Mouse (Mus musculus): ENCODE data around the gene Igdcc4.
A peak's percentile ranks its signal among the peaks of the same experiment; 100 is the strongest.

The Igdcc4 gene

DNA sequence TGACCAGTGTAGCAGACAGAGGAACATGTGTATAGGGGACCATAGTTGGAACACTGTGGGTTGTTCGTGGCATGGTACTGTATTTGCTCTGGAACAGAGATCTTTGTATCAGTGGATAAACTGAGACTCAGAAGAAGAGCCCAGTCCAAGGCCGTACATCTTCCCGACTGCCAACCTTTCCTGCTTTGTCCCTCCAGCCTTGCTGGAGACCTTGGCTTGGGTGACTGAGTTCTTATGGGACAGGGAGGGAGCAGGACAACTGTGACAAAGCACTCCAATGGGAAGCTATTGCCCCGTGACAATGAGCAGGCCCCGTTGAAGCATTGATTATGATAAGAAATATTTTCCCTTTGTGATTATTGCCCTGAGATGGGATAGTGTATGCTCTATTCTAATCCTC lies 10.4 kb downstream of the Igdcc4 start:
- DNase-seq (ENCODE audit: low spot score) = no peak

DNA sequence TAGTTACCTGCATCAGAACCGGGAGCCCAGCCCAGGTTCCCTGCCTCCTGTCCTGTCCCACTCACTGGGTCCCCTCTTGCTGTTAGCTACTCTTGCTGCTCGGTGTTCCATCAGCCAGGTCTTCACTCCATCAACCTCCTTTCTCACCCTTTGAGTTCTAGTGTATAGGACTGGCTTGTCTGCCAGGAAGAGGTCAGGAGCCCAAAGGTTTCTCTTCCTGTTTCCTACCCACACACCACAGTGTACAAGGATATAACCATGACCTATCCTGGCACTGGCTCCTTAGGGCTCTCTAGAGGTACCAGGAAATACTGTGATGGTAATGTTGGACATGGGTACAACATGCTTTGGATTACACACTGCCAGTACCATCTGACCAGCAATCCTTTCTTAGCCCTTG lies 12.4 kb downstream of the Igdcc4 start:
- DNase-seq (ENCODE audit: low spot score) = no peak

DNA sequence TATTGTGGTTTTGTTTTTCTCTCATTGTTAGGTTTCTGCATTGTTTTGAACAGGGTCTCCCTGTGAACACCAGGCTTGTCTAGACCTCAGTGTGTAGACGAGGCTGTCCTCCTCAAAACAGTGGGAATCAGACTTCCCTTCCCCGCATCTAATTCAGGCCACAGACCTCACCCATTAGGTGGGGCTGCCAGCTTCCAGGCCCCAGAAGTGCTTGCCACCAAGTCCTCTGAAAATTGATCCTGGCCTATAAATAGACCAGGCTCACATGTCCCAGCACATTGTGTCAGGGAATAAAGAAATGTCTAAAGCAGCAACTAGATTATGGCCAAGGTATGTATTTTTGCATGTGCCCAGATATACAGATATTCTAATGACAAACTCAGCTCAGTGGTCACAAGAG lies 14.6 kb downstream of the Igdcc4 start:
- no peak for DNase-seq (ENCODE audit: low spot score)

DNA sequence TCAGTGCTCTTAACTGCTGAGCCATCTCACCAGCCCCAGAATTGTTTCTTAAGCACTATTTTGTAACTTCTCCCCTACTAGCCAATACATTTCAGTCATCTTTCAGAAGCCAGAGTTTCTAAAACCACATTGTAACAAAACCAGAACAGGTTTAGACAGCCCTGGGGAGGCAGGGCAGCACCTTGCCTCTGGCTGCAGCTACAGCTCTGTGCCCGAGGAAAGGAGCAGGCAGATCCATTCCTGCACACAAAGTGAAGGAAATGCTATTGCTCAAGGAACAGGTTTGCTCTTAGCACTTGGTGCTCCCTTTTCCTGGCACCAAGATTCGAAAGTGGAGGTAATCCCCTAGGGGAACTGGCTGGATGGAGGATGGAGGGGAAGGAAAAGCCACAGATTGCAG lies 16.2 kb downstream of the Igdcc4 start:
- DNase-seq (ENCODE audit: low spot score) = no peak

DNA sequence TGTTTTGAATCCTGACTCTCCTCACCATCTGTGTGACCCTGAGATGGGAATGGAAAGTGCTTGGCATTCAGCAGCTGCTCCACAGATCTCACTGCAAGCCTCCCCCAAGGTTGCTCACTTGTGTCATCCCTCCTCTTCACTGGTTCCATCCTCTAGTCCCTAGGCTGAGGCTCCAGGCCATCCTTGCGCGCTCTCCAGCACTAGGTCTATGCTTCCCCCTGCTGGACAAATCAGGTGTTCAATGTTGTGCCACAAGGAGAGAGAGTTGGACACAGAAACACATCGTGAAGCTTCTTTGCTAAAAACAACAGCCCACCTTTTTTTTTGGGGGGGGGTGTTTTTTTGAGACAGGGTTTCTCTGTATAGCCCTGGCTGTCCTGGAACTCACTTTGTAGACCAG lies 19.6 kb downstream of the Igdcc4 start:
- peak; percentile 71 for DNase-seq (ENCODE audit: low spot score)

DNA sequence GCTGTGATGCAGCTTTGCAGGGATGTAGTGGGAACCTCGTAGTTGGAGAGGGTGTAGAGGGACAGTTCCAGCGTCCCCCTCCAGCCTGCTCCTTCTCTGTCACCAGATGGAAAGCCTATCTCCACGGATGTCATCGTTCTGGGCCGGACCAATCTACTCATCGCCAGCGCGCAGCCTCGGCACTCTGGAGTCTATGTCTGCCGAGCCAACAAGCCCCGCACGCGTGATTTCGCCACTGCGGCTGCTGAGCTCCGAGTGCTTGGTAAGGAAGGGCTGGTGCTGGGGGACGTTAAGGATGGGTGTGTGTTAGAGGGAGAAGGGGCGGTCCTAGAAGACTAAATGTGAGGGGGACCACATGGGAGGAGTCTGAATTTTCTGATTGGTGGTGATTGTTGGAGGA lies 21.3 kb downstream of the Igdcc4 start:
- DNase-seq (ENCODE audit: low spot score) = peak; percentile 51

DNA sequence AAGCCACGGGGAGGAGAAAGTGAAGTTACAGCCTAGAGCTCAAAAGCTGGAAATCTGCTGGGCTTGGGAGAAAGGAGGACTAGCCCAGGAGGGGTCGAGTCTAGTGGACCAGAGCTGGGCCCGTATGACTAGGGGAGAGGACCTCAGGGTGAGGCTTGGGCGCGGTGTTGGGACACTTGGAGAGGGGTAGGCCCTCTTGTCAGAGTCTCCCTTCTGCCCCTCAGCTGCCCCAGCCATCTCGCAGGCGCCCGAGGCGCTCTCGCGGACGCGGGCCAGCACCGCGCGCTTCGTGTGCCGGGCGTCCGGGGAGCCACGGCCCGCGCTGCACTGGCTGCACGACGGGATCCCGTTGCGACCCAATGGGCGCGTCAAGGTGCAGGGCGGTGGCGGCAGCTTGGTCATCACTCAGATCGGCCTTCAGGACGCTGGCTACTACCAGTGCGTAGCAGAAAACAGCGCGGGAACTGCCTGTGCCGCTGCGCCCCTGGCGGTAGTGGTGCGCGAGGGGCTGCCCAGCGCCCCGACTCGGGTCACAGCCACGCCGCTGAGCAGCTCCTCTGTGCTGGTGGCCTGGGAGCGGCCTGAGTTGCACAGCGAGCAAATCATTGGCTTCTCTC lies 22.4 kb downstream of the Igdcc4 start:
- no peak for DNase-seq (ENCODE audit: low spot score)

DNA sequence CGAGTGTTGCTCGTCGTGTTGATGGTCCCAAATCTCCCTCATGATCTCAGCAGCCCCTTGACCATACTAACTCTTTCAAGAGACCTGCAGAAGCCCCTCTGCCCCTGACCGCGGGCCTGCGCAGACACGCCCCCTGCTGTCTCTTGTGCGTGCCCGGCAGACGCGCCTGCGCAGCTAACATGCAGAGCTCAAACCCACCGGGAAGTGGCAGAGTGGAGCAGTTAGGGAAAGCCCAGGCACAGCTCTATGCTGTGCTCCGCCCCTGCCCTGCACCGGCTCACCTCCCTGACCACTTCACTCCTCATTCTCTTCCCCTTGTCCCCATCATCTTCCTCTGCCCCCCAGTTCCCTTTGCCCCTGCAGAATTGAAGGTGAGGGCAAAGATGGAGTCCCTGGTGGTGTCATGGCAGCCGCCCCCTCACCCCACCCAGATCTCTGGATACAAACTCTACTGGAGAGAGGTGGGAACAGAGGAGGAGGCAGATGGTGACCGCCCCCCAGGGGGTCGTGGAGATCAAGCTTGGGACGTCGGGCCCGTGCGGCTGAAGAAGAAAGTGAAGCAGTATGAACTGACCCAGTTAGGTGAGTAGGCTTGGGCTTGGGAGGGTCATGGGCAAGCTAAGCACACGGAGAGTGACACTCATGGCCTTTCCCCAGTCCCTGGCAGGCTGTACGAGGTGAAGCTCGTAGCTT lies 27.0 kb downstream of the Igdcc4 start:
- DNase-seq (ENCODE audit: low spot score) = no peak

DNA sequence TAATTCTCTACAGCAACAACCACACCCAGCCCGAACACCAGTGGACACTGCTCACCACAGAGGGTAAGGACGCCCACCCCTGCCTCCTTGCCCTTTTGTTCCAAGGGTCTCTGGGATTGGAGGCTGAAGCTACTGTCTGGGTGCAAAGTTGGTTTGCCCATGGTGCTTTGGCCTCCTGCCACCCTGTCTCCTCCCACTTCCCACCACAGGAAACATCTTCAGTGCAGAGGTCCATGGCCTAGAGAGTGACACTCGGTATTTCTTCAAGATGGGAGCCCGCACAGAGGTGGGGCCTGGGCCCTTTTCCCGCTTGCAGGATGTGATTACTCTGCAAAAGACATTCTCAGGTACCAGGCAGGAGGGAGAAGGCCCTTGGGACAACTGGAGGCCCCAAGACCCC lies 30.4 kb downstream of the Igdcc4 start:
- DNase-seq (ENCODE audit: low spot score) = no peak

DNA sequence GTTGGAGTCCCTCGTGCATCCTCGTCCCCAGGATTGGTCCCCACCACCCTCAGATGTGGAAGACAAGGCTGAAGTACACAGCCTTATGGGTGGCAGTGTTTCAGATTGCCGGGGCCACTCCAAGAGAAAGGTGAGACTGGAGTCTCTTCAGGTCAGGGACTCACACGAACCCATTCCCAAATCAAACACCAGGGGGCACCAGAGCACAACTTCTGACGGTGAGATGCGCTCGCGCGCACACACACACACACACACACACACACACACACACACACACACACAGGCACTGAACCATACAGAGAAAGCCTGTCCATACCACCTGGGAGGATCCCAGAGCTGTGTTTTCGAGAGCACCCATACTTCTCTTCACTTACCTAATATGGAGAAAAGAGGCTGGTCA lies 32.5 kb downstream of the Igdcc4 start:
- DNase-seq (ENCODE audit: low spot score) = peak; percentile 32

DNA sequence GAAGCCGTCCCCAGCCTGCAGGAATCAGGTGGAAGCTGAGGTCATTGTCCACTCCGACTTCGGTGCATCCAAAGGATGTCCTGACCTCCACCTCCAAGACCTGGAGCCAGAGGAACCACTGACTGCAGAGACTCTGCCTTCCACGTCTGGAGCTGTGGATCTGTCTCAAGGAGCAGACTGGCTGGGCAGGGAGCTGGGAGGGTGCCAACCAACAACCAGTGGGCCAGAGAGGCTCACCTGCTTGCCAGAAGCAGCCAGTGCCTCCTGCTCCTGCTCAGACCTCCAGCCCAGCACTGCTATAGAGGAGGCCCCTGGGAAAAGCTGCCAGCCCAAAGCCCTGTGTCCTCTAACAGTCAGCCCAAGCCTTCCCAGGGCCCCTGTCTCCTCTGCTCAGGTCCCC lies 33.8 kb downstream of the Igdcc4 start:
- DNase-seq (ENCODE audit: low spot score) = no peak

DNA sequence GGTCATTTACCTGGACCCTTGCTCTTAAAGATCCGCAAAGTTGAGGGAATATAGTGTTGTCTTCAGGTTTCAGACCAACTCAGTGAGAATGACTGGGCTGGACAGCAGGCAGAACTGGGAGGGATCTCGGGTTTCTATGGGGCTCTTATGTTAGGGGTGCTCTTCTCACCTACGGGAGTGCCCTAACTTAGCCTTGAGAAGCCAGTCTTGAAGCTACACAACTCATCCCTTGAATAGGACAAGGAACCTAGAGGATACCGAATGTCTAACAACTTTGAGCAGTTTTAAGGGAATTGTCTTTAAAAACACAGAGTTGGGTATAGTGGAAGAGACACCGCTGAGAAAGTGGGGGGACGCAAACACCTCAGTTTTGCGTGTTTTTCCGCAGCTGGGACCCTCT lies 39.2 kb downstream of the Igdcc4 start:
- DNase-seq (ENCODE audit: low spot score) = no peak

DNA sequence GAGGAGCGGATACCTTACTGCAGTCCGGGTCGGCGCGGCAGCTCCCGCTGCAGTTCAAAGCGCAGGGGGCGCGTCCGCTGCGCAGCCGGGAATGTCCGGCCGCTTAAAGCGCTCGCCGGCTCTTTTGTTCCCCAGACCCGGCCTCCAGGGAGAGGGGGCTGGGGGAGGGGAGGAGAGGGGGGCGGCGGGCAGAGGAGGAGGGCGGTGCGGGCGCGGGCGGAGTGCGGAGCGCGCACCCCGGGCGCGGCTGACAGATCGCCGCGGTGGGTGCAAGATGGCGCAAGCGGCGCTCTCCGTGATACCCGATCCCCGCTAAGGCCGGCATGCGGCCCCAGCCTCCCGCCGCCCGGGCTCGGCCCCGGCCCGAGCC lies 39.6 kb downstream of the Igdcc4 start, which contains the start of gene Igdcc3:
Gene Igdcc3, plus strand, starts transcription at position 254 of the 370 bp plus-strand sequence.
- DNase-seq (ENCODE audit: low spot score) = no peak

DNA sequence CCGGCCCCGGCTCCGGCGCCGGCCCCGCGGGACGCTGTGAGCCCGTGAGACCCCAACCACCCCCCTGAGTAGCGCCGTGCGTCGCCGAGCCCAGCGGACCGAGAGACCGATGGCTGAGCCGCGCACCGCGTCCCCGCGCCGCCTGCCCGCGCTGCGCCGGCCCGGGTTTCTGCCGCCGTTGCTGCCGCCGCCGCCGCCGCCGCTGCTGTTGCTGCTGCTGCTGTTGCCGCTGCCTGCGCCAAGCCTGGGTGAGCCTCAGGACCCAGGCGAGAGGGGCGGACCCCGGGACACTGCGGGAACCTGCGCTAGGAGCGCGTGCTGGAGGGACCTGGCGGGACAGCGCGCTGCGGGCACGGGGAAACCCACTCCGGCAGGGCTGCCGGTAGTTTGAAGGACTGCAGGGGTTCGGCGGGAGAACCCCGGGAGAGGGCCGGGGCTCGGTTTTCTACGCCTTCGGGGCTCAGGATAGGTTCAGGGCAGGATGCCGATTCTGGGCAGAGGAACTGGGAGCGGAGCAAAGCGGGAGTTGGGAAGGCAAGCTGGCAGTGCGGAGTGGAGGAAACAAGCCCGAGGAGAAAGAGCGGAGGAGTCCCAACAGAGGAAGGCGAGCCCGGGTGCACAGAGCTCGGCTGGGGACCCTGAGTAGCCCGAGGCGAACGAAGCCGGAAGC lies 40.2 kb downstream of the Igdcc4 start:
- no peak for DNase-seq (ENCODE audit: low spot score)

DNA sequence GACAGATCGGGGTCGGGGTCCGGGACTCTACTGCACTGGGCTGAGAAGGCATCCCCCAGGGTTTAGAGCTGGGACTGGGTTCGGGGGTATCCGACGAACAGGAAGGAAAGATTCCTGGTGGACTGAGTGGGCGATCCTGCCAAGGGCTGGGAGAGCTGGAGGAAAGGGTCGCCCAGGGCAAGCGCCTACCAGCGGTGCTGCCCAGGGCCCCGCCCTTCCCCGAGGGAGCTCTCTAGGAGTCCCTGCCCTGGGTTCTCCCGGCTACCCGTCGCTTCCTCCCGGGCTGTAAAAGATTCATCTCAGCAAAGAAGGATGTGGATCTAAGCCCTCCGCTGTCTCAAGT lies 40.7 kb downstream of the Igdcc4 start:
- no peak for DNase-seq (ENCODE audit: low spot score)

DNA sequence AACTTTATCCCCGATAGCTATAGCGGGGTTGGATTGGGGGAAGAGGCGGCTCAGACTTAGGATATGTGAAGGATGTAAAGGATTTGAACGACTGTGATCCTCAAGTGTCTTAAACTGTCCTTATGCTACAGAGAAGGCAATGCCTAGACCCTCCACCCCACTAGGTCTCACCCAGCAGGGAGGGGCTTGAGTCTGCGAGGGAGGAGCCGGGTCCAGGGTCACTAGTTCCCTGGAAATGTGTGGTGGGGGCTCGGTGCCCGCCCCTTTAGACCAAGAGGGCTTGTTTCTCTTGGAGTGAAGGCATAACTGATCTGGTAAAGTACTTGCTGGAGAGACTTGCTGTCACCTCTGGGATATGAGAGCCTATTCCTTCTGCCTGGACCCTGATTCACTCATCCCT lies 41.1 kb downstream of the Igdcc4 start:
- no peak for DNase-seq (ENCODE audit: low spot score)

DNA sequence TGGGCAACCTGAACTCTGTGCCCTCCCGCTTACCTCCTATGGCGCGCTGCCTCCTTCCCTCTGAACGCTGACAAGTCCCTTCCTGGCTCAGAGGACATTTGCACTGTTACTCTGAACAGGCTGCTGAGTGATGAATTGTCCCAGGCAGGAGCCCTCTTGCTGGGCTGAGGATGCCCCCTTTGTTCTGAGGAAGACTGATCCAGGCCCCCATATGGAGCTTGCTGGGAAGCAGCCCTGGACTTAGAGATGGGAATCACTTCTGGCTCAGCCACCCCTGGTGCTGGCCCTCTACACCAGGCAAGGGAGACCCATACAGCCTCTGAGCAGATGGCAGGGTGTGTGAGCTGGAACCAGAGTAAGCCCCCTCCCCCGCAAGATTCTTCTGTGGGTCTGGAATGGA lies 44.7 kb downstream of the Igdcc4 start:
- no peak for DNase-seq (ENCODE audit: low spot score)

DNA sequence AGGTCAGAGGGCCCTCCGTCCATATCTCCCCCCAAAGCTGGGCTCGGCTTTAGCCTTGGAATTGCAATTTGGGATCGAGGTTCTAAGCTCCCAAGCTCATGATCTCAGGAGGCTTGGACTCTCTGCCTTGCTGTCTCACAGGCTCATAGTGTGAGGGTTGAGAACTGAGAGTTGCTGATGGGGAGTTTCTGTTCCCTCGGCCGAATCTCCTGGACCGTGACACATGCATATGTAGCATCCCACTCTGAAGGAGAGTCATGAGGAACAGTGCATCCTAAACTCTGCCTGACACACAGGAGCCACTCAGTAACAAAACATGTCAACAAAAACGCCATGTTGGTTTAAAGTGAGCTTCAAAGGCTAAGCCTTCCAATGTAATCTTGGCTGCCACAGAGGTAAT lies 47.2 kb downstream of the Igdcc4 start:
- DNase-seq (ENCODE audit: low spot score) = no peak

DNA sequence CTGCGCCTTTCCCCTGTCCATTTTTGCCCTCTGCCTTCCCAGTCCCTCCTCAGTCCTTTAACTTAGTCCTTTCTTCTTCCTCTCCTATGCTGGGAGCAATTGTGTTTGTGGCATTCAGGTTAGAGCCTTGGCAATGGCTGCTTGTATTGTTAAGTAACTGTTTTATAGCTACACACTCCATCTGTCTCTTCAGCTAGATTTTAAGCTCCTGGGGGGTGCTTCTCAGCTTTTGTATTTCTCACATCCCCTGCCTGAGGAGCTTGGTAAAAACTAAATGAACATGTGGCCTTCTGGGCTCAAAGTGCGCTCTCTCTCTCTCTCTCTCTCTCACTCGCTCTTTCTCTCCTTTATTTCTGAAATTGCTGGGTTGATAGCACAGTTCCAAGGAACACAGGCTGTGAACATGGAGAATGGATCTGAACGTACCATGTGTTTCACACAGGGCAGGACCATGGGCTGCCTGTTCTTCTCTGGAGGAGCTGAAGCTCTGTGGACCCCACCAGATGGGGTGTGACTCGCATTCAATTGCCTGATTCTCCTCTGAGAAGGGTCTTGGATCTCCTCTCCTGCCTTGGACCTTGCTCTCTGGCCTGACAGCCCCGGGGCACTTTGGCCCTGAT lies 51.5 kb downstream of the Igdcc4 start:
- no peak for DNase-seq (ENCODE audit: low spot score)

DNA sequence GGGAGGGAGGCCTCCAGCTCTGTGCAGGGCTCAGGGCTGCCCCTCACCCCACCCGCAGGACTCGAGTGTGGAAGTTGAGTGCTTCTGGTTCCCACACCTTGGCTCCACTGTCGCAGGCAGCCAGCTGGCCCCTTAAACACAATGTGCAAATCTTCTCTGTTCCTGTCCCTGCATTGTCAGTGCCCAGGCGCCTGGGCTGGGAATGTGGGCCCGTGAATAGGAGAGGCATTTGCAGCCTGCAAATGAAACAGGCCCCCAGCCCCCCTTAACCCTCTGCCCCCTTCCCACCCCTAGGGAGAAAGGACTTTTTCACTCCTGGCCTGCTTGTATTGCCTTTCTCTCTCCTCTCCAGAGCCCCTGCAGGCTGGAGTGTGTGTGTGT lies 52.0 kb downstream of the Igdcc4 start:
- no peak for DNase-seq (ENCODE audit: low spot score)

DNA sequence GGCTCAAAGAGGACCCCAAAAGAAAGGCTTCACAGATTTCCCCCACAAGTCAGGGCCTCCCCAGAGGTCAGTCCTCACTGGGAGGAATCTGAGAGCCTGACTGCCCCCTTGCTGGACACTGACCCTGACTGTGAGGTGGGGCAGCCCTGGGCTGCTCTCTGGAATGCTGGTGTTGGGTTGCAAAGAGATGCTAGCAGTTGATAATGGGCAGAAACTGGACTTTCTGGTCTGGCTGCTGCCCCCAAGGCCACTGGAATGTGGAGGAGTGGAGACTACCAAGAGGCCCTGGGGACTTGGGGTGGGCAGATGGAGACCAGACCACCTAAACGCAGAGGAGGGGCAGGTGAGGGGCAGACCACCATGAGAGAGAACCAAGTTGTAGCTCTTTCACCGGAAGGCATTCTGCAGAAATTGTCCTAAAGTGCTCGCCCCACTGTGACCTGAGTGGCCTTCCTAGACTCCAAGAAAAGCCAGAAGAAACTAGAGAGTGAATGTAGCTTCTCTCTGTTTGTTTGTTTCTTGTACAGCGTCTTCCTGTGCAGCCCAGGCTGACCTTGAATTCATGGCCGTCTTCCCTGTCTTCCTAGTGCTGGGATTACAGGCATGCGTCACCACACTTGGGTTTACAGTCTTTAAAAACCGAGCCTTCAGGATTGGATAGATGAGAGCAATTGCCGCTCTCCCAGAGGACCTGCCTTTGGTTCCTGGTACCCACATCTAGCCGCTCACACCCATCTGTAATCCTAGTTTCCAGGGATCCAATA lies 53.6 kb downstream of the Igdcc4 start:
- no peak for DNase-seq (ENCODE audit: low spot score)

DNA sequence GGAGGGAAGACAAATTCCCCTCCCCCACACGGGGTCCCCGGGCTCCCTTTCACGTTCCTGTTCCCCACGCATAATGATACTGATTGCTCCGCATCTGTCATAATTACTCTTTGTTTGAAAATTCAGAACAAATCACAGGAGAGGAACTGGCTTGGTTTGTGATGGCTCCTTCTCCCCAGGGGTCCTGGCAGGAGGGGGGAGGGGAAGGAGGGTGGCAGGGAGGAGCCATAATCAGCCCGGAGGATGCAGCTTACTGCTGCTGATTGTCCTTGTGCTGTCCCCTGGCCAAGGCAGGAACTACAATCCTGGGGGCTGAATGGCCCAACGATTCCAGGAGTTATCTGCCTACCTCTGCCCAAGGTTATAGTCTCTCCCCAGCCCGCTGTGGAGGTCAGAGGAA lies 55.3 kb downstream of the Igdcc4 start:
- no peak for DNase-seq (ENCODE audit: low spot score)

DNA sequence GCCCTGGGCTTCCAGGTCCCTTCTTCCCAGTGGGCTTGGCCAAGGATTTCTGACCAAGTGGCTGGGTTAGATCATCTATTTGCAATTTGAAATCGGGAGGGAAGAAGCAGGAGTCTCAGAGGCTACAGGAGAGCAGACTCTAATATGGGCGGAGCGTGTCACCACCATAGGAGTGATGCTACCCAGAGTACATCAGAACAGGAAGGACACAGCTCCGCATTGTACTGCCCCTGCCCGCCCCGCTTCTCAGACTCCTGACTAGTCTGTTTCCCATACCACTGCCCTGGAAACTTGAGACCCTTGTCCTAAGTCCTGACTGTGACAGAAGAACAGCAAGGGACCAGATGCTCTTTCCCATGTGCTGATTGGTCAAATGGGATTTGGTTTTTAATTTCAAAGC lies 56.3 kb downstream of the Igdcc4 start:
- no peak for DNase-seq (ENCODE audit: low spot score)
